ENCODE assay signal across 13 mouse cellular contexts in genomic region chr9:116152878-116153277, GRCm38 (mm10). TPM values are rescaled to one million over a fixed set of nuclear protein-coding genes. Genes with fewer than 3 reads are reported as not detected.
DNase-seq lines count a peak whose midpoint lies in the region; ATAC-seq lines count a peak whose summit lies in the region.
"Had no signal": no experiment of that assay in that cellular context is flagged by ENCODE, and none has a peak within 500 bp of the region (broad histone marks: within the 10 kb centered on the region; RNA-seq: fewer than 3 reads in every experiment).

No protein-coding gene starts in this region.

- DNase-seq in heart, postnatal 25 days (ENCODE audit: low spot score), result peak; percentile 21
- no peak for DNase-seq in heart, postnatal 14 days
- peak; percentile 84 for DNase-seq in 3134 (ENCODE audit: extremely low read depth, insufficient read length, low spot score)
- peak; percentile 59 for DNase-seq in CD4-positive helper T cell, adult 2 months (ENCODE audit: low read depth, low spot score)
- DNase-seq in fibroblast of lung, adult 2 months (ENCODE audit: low read depth), result peak; percentile 91
- DNase-seq in layer of hippocampus, adult 9-11 months, result no peak
- DNase-seq: adrenal gland, postnatal 14 days; cerebellum, adult 8-10 months; liver; spleen, adult 18-20 months; thymus, postnatal 25 days had no signal

- intact Hi-C loops in heart, postnatal 25 days (cut with DNase I), result no loop called here
- intact Hi-C loops in heart, postnatal 14 days (cut with DNase I), result no loop called here

- no peak for ATAC-seq in granulocyte monocyte progenitor cell, adult 5-6 weeks (replicated peaks; ENCODE audit: poor library complexity, severe bottlenecking)
- no peak for ATAC-seq in erythroid progenitor cell, adult 5-6 weeks (replicated peaks; ENCODE audit: low FRiP score, poor library complexity, severe bottlenecking)

RNA-seq across cellular contexts. Expression of gene Tgfbr2, which starts 22.3 kb away (rescaled TPM):
- 10 to 100 TPM; 35.7 to 37.0 TPM for total RNA-seq in heart, postnatal 25 days (2021)
- total RNA-seq in heart, postnatal 14 days (2021), result 10 to 100 TPM; 42.3 to 52.2 TPM
- 6.8 and 9.5 TPM in 2 replicates for total RNA-seq in granulocyte monocyte progenitor cell, adult 5-6 weeks (2014; fragmentation: Nextera tagmentation)
- total RNA-seq in granulocyte monocyte progenitor cell, adult 5-6 weeks (2017), result 4.3 and 6.5 TPM in 2 replicates
- 9.4 and 10.5 TPM in 2 replicates for total RNA-seq in erythroid progenitor cell, adult 5-6 weeks (2015; ENCODE audit: low replicate concordance)
- 5.3 and 5.6 TPM in 2 replicates for total RNA-seq in erythroid progenitor cell, adult 5-6 weeks (2017; ENCODE audit: low replicate concordance)

Comparison
In these comparisons a context has a peak if more than half of its experiments do, and no peak if none do; other contexts are left out.
1. DNase-seq: peak in heart, postnatal 25 days (single experiment), 3134 (single experiment), CD4-positive helper T cell, adult 2 months (single experiment) and fibroblast of lung, adult 2 months (single experiment); none in heart, postnatal 14 days (0 of 2) and layer of hippocampus, adult 9-11 months (single experiment).